Mouse (Mus musculus) forebrain, embryonic 12.5 days (tissue): ENCODE measurements at regions not wholly inside any gene's neighbourhood (a gene's known extent, or its start where the extent isn't known, plus 50 kb on each side); places are given as distances from the start of the nearest gene placed in this dataset.
"Not testable (repeated sequence)": the region's sequence is repeated elsewhere in the genome, so short reads cannot be mapped to it uniquely, and the experiment has no call there.

Experiments
- ATAC-seq: fragments of 200-750 bp; cut with Nextera tagmentation; 2 replicates; pipeline ENCODE4 v1.8.0; 2017; ENCODE audit warnings: moderate TSS enrichment; ENCODE audit not compliant: low FRiP score
- H3K27ac ChIP-seq: fragments of 300-500 bp; sonication (generic); 2 replicates; pipeline ENCODE4 v1.5.1; 2016; ENCODE audit warnings: mild to moderate bottlenecking
- H3K27me3 ChIP-seq: fragments of 300-500 bp; sonication (generic); 2 replicates; pipeline ENCODE4 v1.6.1; 2016; ENCODE audit warnings: mild to moderate bottlenecking
- H3K36me3 ChIP-seq: fragments of 300-500 bp; sonication (generic); replicated peaks from 2 replicates; pipeline ENCODE4 v1.6.1; 2016; ENCODE audit warnings: mild to moderate bottlenecking
- H3K4me1 ChIP-seq: fragments of 300-500 bp; sonication (generic); 2 replicates; pipeline ENCODE4 v1.6.1; 2016
- H3K4me2 ChIP-seq: fragments of 300-500 bp; sonication (generic); 2 replicates; pipeline ENCODE4 v1.6.1; 2016; ENCODE audit warnings: mild to moderate bottlenecking, moderate library complexity
- H3K4me3 ChIP-seq: fragments of 300-500 bp; sonication (generic); replicated peaks from 2 replicates; pipeline ENCODE4 v1.5.1; 2016; ENCODE audit warnings: mild to moderate bottlenecking
- H3K9ac ChIP-seq: fragments of 300-500 bp; sonication (generic); 2 replicates; pipeline ENCODE4 v1.6.1; 2016; ENCODE audit warnings: mild to moderate bottlenecking
- H3K9me3 ChIP-seq: fragments of 300-500 bp; sonication (generic); 2 replicates; pipeline ENCODE4 v1.6.1; 2016
- WGBS: fragments of 180-500 bp; shearing (Covaris S2); methylation state at CpG from one replicate; pipeline ENCODE4 v1.1.7; 2016; 5-methylcytosine and 5-hydroxymethylcytosine counted together

GRCm38 (mm10) chr1:105925617-105926370, 64.4 kb upstream of the Zcchc2 start:
- H3K27me3 ChIP-seq: no peaks in the 10 kb centered on the region
- no peak overlapping the region for H3K27ac ChIP-seq
- no peak overlapping the region for H3K9ac ChIP-seq
- H3K9me3 ChIP-seq: no peaks in the 10 kb centered on the region
- no peak overlapping the region for H3K4me2 ChIP-seq
- 87% methylated on average over 3 of the region's 3 CpGs for WGBS
- H3K36me3 ChIP-seq: no peaks in the 10 kb centered on the region
- H3K4me1 ChIP-seq: no peaks in the 10 kb centered on the region
- no peak overlapping the region for H3K4me3 ChIP-seq
- no peak for ATAC-seq

DNA sequence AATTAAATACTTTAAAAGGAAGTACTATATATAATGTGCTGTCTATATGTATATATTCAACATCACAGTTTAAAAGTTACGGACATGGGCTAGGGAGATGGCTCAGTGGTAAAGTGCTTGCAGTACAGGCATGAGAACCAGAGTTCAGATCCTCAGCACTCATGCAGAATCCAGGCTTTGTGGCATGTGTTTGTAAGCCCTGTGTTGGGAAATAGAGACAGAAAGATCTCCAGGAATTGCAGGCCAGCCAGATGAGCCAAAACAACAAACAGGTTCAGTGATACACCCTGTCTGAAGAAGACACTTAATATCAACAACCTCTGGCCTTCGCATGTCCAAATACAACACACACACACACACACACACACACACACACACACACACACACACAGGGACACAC, 63.3 kb upstream of the Zcchc2 start:
- H3K27me3 ChIP-seq: no peaks in the 10 kb centered on the region
- no peaks in the 10 kb centered on the region for H3K36me3 ChIP-seq
- H3K4me3 ChIP-seq: no peak overlapping the region
- no peak overlapping the region for H3K9ac ChIP-seq
- 84% methylated on average over 2 of the region's 2 CpGs for WGBS
- H3K4me1 ChIP-seq: no peaks in the 10 kb centered on the region
- no peak overlapping the region for H3K4me2 ChIP-seq
- no peak overlapping the region for H3K27ac ChIP-seq
- ATAC-seq: no peak
- H3K9me3 ChIP-seq: no peaks in the 10 kb centered on the region

DNA sequence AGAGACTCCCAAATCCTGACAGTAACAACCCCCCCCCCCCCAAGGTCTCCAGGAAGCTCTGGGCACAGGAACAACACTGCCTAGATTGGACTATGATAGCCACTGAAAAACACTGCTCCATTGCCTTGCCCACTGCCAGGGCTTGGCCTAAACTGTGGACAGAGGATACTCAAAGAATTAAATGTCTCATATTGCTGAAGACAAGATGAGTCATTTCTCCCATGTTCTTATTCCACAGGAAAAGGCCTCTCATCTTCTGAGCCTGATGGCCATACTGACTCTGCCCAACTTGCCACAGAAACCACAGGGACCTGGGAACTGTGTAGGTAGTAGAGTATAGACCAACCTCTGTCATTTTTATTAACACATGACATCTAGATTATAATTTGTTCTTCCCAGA, 59.4 kb upstream of the Zcchc2 start:
- H3K27ac ChIP-seq: no peak overlapping the region
- no peak for ATAC-seq
- H3K36me3 ChIP-seq: no peaks in the 10 kb centered on the region
- no peak overlapping the region for H3K4me2 ChIP-seq
- no peaks in the 10 kb centered on the region for H3K27me3 ChIP-seq
- no peak overlapping the region for H3K4me3 ChIP-seq
- no peaks in the 10 kb centered on the region for H3K9me3 ChIP-seq
- no peaks in the 10 kb centered on the region for H3K4me1 ChIP-seq
- no peak overlapping the region for H3K9ac ChIP-seq

DNA sequence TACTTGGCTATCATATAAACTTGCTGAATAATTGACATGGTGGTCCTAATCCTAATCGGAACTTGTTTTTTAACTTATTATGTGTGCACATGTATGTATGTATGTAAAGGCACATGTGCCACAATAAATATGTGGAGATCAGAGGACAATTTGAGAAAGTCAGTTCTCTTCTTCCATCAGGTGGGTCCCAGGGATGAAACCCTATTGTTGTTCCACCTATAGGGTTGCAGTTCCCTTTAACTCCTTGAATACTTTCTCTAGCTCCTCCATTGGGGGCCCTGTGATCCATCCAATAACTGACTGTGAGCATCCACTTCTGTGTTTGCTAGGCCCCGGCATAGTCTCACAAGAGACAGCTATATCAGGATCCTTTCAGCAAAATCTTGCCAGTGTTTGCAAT, 56.0 kb upstream of the Zcchc2 start:
- ATAC-seq, H3K27me3 ChIP-seq, H3K4me1 ChIP-seq, H3K4me2 ChIP-seq, H3K9ac ChIP-seq, H3K9me3 ChIP-seq, H3K4me3 ChIP-seq, H3K36me3 ChIP-seq, H3K27ac ChIP-seq: not testable (repeated sequence)
- 97% methylated on average over 2 of the region's 2 CpGs for WGBS
